Mouse (Mus musculus) kidney, embryonic 16.5 days (tissue): ENCODE results near the gene Cuzd1. TPM values are rescaled to one million over a fixed set of nuclear protein-coding genes. Genes with fewer than 3 reads are reported as not detected.

Source experiments
- ATAC-seq: fragments of 200-750 bp; cut with Nextera tagmentation; 2 replicates; pipeline ENCODE4 v1.8.0; 2017; ENCODE audit warnings: moderate TSS enrichment; ENCODE audit not compliant: low FRiP score, low TSS enrichment
- H3K27ac ChIP-seq: fragments of 300-500 bp; sonication (generic); 2 replicates; pipeline ENCODE4 v1.5.1; 2014; ENCODE audit warnings: low read length
- H3K27me3 ChIP-seq: fragments of 300-500 bp; sonication (generic); 2 replicates; pipeline ENCODE4 v1.6.1; 2014; ENCODE audit warnings: low read length, control low read depth, mixed read lengths; ENCODE audit not compliant: insufficient read depth
- H3K36me3 ChIP-seq: fragments of 300-500 bp; sonication (generic); 2 replicates; pipeline ENCODE4 v1.6.1; 2014; ENCODE audit warnings: low read length, control low read depth, mixed read lengths; ENCODE audit not compliant: insufficient read depth
- H3K4me1 ChIP-seq: fragments of 300-500 bp; sonication (generic); 2 replicates; pipeline ENCODE4 v1.6.1; 2014; ENCODE audit warnings: low read length, control low read depth, mixed read lengths; ENCODE audit not compliant: insufficient read depth
- H3K4me2 ChIP-seq: fragments of 300-500 bp; sonication (generic); replicated peaks from 2 replicates; pipeline ENCODE4 v1.6.1; 2014; ENCODE audit warnings: low read depth, low read length
- H3K4me3 ChIP-seq: fragments of 300-500 bp; sonication (generic); 2 replicates; pipeline ENCODE4 v1.5.1; 2014; ENCODE audit warnings: mild to moderate bottlenecking, low read length
- H3K9ac ChIP-seq: fragments of 300-500 bp; sonication (generic); replicated peaks from 2 replicates; pipeline ENCODE4 v1.6.1; 2014; ENCODE audit warnings: low read length
- H3K9me3 ChIP-seq: fragments of 300-500 bp; sonication (generic); 2 replicates; pipeline ENCODE4 v1.6.1; 2016; ENCODE audit warnings: low read length, control low read depth
- WGBS: fragments of 180-500 bp; shearing (Covaris S2); extraction: QIAGEN DNeasy Blood & Tissue Kit; methylation state at CpG from one replicate; pipeline ENCODE4 v1.1.7; 2014; 5-methylcytosine and 5-hydroxymethylcytosine counted together
- polyA plus RNA-seq: library from polyadenylated mRNA; unstranded; fragments of >200 nt; fragmentation: Nextera tagmentation; extraction: Ambion mirVana; gene quantifications from 2 replicates; pipeline ENCODE4 v1.2.1, GENCODE M21; 2015

Gene Cuzd1
- polyA plus RNA-seq, result not detected in 2 replicates

DNA sequence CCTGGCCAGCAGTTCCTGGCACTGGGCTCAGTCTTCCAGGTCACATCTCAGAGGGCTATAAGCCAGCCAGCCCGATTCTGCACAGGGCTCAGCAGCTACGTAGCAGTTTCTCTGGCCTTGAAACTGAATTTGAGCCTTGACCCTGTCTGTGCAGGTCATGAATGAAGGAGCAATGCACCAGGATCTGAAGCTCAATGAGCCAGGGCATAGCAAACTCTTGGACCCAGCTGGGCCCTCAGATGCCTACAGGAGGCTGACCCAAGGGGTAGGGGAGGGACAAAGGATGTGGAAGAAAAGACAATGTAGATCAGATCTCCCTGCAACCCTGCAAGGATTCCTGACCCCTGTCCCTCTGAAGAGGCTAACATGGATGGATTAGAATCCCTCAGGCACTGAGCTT is at the start of gene Cuzd1:
TSS of gene Cuzd1 (minus strand) at position 101 of the 400 bp plus-strand sequence.
- Histone ChIP-seq H3K9ac (no peak within 1 kb of the TSS), H3K27me3 (no peaks in the 10 kb centered on the region), H3K36me3 (no peaks in the 10 kb centered on the region), H3K4me3 (no peak within 1 kb of the TSS), H3K9me3 (no peaks in the 10 kb centered on the region), H3K4me2 (no peak within 1 kb of the TSS), H3K27ac (no peak within 1 kb of the TSS), H3K4me1 (no peaks in the 10 kb centered on the region)
- WGBS, result 46% methylated on average over 2 of the region's 2 CpGs
- no peak for ATAC-seq

DNA sequence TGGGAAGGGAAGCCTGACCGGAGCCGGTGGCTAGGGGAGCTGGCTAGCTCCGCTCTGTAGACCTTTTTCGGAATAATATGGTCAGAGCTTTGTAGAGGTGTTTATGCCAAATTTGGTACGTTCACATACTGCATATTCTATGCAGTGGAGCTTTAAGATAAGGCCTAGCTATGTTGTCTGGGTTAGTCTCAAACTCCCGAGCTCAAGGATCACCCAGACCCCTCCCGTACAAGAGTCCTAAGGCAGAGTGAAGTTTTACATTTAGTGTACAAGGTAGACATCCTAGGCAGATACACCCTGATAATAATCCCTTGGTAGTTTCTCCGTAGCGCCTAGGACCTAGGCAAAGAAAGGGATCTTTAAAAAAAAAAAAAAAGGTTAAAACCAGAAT is 49.4 kb upstream of the Cuzd1 start:
- H3K9ac ChIP-seq, result peak overlapping the region; percentile 94
- ATAC-seq, result no peak; the same call in 1 of the 2 replicates
- H3K4me2 ChIP-seq, result peak overlapping the region; percentile 59
- peak overlapping the region; percentile 96 for H3K27ac ChIP-seq
- H3K4me1 ChIP-seq, result peaks cover 8% of the 10 kb centered on the region
- no peaks in the 10 kb centered on the region for H3K27me3 ChIP-seq
- peak overlapping the region; percentile 75 for H3K4me3 ChIP-seq
- no peaks in the 10 kb centered on the region; the same call in 1 of the 2 replicates for H3K36me3 ChIP-seq
- WGBS, result 11% methylated on average over 9 of the region's 9 CpGs
- no peaks in the 10 kb centered on the region for H3K9me3 ChIP-seq

DNA sequence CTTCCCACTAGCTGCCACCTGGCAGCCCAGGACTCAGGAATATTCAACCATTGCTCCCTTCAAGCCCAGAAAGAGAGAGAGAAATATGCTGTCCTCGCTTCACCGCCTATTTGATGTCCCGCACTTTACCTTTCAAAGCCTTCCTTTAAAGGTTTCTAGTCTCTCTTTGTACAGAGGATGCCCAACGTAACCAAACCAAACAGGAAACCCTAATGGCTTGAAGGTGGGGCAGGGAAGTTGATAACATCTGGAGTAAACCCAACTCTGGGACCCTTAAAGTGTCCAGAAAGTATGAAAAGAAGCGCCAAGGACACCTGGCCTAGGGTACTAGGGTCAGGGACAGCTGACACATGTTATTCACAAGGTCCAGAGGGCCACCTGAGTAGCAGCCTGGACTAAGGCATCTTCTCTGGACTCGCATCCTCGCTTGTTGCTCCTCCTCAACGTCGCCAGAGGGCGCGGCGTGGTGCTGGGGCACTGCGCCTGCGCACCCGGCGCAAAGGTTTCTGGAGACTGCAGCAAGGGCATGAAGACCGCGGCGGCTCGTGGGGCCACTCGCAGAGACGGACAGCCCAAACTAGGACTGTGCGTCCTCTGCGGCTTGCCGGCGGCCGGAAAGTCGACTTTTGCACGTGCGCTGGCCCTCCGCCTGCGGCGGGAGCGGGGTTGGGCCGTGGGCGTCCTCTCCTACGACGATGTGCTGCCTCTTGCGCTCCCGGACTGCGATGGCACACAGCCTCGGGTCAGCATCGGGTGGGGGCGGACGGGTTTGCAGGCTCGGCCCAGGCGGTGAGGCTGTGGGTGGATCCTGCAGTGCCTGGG is 48.8 kb upstream of the Cuzd1 start, which contains the start of gene Pstk:
TSS of gene Pstk (plus strand) at position 494 of the 822 bp plus-strand sequence.
- Histone ChIP-seq H3K4me3 (peak within 1 kb of the TSS; percentile 75), H3K4me1 (peaks cover 8% of the 10 kb centered on the region), H3K27ac (peak within 1 kb of the TSS; percentile 96), H3K4me2 (peak within 1 kb of the TSS; percentile 59), H3K9me3 (no peaks in the 10 kb centered on the region), H3K9ac (peak within 1 kb of the TSS; percentile 94), H3K36me3 (no peaks in the 10 kb centered on the region; the same call in 1 of the 2 replicates), H3K27me3 (no peaks in the 10 kb centered on the region)
- peak; percentile 97 for ATAC-seq
- 6% methylated on average over 47 of the region's 47 CpGs for WGBS

DNA sequence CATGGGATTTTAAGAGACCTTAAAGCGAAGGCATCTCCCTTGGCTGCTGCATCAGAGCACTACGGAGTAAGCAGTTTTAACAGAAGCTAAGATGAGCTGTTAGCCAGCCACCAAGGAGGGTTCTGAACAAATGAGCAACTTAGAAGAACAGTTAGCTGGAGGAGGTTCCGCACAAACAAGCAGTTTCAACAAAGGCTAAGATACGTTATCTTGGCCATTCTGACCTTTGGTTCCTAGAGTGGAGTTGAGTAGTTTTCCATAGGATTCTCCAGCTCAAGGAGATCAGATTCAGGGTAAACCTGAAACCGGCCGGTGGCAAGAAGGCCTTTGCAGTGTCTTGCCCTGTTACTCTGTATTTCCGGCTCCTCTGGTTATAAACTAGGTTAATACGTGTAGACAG is 42.0 kb upstream of the Cuzd1 start:
- no peaks in the 10 kb centered on the region for H3K9me3 ChIP-seq
- H3K27ac ChIP-seq, result no peak overlapping the region
- no peaks in the 10 kb centered on the region for H3K36me3 ChIP-seq
- 63% methylated on average over 8 of the region's 8 CpGs for WGBS
- H3K4me1 ChIP-seq, result peaks cover 13% of the 10 kb centered on the region
- no peak overlapping the region for H3K4me2 ChIP-seq
- H3K9ac ChIP-seq, result no peak overlapping the region
- H3K27me3 ChIP-seq, result no peaks in the 10 kb centered on the region
- ATAC-seq, result no peak
- no peak overlapping the region for H3K4me3 ChIP-seq

DNA sequence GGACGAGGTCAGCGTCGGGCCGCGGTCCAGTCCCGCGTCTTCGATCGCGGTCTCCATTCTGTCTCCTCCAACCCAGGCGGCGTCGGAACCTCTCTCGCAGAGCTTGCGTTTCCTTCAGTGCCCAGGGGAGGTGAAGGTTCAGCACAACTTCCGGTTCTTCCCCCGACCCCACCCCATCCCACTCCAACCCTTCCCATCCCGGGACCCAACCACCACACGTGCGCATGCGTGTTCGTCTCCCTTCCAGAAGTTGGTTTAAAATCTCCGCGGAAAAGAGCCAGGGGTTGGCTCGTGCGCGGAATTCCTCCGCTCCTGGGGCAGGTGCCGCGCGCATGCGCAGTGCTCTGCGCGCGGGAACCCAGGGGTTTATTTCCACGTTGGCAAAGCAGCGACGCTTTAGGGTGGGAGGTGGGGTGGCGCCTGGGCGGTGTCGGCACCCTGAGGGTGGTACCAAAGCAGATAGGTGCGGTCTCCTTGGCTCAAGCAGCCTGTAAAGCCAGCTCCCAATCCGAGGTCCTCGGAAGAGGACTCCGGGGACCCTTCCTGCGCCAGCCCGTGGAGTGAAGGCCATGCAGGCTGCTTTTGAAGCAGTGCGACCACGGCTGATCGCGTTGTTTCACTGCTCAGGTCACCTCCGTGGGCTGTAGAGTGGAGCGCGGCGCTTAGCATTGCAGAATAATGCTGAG is 40.7 kb upstream of the Cuzd1 start, which contains the start of gene 2310057M21Rik:
TSS of gene 2310057M21Rik (minus strand) at position 145 of the 686 bp plus-strand sequence.
- Histone ChIP-seq H3K27ac (peak within 1 kb of the TSS; percentile 97), H3K4me3 (peak within 1 kb of the TSS; percentile 88), H3K9ac (peak within 1 kb of the TSS; percentile 95), H3K36me3 (peaks cover 10% of the 10 kb centered on the region; the same call in 1 of the 2 replicates), H3K9me3 (no peaks in the 10 kb centered on the region), H3K4me2 (peak within 1 kb of the TSS; percentile 78), H3K4me1 (peaks cover 13% of the 10 kb centered on the region), H3K27me3 (no peaks in the 10 kb centered on the region)
- under 1% methylated on average over 55 of the region's 55 CpGs for WGBS
- peak; percentile 97 for ATAC-seq

DNA sequence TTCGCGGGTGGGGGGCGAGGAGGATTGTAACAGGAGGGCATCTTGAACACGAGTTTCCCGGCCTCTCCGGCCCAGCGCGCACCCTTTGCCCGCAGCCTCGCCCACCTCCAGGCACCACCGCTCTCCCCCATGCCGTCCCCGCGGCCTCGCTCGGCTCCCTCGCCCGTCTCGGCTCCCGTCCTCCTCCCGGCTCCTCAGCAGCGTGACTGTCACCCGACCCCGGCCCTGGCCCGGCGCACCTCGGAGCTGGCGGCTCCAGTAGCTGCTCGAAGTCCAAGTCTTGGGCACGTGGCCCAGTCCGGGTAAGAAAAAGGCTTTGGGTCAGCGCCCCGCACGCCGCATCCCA is 40.1 kb upstream of the Cuzd1 start:
- WGBS, result under 1% methylated on average over 34 of the region's 35 CpGs
- peak overlapping the region; percentile 78 for H3K4me2 ChIP-seq
- H3K9me3 ChIP-seq, result no peaks in the 10 kb centered on the region
- H3K36me3 ChIP-seq, result peaks cover 14% of the 10 kb centered on the region
- peak overlapping the region; percentile 95 for H3K9ac ChIP-seq
- peak overlapping the region; percentile 97 for H3K27ac ChIP-seq
- H3K4me1 ChIP-seq, result peaks cover 13% of the 10 kb centered on the region
- H3K27me3 ChIP-seq, result no peaks in the 10 kb centered on the region
- peak; percentile 88 for ATAC-seq
- peak overlapping the region; percentile 88 for H3K4me3 ChIP-seq

DNA sequence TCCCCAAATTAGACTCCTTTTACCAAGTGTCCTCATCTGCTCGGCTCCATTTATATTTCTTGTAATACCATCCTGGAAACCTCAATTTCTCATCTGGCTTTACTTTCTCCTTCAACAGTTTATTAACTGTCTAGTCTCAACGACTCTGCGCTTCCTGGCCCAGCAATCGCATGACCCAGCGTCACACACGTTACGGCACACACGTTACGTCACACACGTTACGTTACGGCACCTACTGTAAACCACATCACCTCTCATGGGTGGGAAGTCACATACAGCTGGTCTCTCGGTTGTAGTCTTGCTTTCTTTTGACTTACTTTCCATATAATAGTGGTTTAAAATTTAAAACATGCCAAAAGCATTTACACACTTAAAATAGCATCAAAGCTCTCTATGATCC is 34.0 kb upstream of the Cuzd1 start:
- H3K9me3 ChIP-seq, result no peaks in the 10 kb centered on the region
- no peak overlapping the region for H3K9ac ChIP-seq
- peaks cover 41% of the 10 kb centered on the region for H3K36me3 ChIP-seq
- no peak overlapping the region for H3K4me3 ChIP-seq
- no peaks in the 10 kb centered on the region for H3K27me3 ChIP-seq
- 95% methylated on average over 13 of the region's 13 CpGs for WGBS
- no peak overlapping the region for H3K4me2 ChIP-seq
- no peak for ATAC-seq
- H3K27ac ChIP-seq, result no peak overlapping the region
- peaks cover 3% of the 10 kb centered on the region; the same call in 1 of the 2 replicates for H3K4me1 ChIP-seq

DNA sequence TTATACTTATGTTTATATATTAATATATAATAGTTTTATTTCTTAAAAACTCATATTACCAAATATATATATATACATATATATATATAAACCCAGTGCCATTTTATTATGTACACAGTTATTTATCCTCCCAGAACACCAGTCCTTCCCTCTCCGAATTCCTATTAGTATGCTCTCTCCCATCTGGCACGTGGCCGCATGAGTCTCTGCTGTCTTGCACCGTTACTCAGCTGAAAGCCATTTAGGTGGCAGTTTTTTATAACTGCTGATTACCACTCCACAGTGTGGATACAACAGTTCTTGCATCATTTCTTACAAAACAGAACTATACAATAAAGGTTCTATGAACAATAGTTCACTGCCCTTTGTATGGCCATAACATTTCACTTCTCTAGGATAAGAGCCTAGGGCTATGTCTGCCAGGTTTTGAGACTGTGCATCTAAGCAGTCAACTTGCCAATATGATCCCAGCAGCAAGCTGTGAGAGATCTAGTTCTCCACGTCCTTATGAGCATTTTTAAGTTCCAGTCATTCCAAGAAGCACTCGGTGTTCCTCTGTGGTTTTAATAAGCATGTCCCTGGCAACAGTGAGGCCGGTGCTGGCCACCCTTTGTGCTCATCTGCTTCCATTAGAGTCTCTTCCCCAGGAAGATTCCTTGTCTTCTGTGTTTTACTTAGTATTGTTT is 23.9 kb upstream of the Cuzd1 start:
- no peak overlapping the region for H3K9ac ChIP-seq
- no peak overlapping the region for H3K4me3 ChIP-seq
- no peak for ATAC-seq
- no peaks in the 10 kb centered on the region for H3K4me1 ChIP-seq
- no peaks in the 10 kb centered on the region for H3K27me3 ChIP-seq
- H3K9me3 ChIP-seq, result no peaks in the 10 kb centered on the region
- no peak overlapping the region for H3K4me2 ChIP-seq
- H3K27ac ChIP-seq, result no peak overlapping the region
- WGBS, result 87% methylated on average over 7 of the region's 7 CpGs
- peaks cover 44% of the 10 kb centered on the region for H3K36me3 ChIP-seq

DNA sequence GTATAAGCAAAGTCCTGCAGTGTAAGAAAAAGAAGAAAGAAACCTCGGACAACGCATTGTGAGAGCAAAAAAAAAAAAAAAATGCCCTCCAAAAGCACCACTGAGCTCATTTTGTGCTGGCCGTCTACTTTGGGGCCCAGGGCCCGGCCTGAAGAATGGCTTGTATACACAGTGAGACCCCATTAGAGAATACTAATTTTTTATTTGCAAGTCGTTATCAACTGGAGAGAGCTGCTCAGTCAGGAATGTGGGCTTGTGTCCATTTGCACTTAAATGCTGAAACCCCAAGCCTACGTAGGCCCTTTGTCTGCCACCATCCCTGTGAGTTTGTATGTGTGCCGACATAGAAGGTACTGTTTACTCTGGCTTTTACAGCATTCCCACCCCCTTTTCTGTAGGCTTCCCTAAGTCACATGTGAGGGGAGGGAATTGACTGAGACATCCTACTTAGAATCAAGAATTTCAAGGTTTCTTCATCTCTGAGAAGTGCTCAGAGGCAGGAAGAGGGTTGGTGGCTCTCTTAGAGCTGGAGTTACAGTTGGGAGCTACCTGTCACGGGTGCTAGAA is 15.5 kb upstream of the Cuzd1 start:
- Histone ChIP-seq H3K4me2 (no peak overlapping the region), H3K36me3 (peaks cover 7% of the 10 kb centered on the region; the same call in 1 of the 2 replicates), H3K27me3 (no peaks in the 10 kb centered on the region), H3K4me1 (no peaks in the 10 kb centered on the region), H3K4me3 (no peak overlapping the region), H3K27ac (no peak overlapping the region), H3K9me3 (no peaks in the 10 kb centered on the region), H3K9ac (no peak overlapping the region)
- ATAC-seq, result no peak
- WGBS, result 57% methylated on average over 8 of the region's 8 CpGs
